Mouse (Mus musculus) limb, embryonic 10.5 days (tissue): ENCODE measurements around the gene Surf6. TPM values are rescaled to one million over a fixed set of nuclear protein-coding genes. Genes with fewer than 3 reads are reported as not detected.

Experiments used
- DNase-seq: peaks from one replicate; pipeline ENCODE4 v3.0.0-alpha.2; 2017; ENCODE audit warnings: low spot score
- H3K27ac ChIP-seq: fragments of 300-500 bp; sonication (generic); 2 replicates; pipeline ENCODE4 v1.5.1; 2016; ENCODE audit warnings: mild to moderate bottlenecking
- H3K27me3 ChIP-seq: fragments of 300-500 bp; sonication (generic); 2 replicates; pipeline ENCODE4 v1.6.1; 2016; ENCODE audit warnings: low read depth, mild to moderate bottlenecking; ENCODE audit not compliant: poor library complexity, severe bottlenecking
- H3K36me3 ChIP-seq: fragments of 300-500 bp; sonication (generic); 2 replicates; pipeline ENCODE4 v1.6.1; 2016; ENCODE audit warnings: mild to moderate bottlenecking, moderate library complexity
- H3K4me1 ChIP-seq: fragments of 300-500 bp; sonication (generic); 2 replicates; pipeline ENCODE4 v1.6.1; 2016
- H3K4me3 ChIP-seq: fragments of 300-500 bp; sonication (generic); 2 replicates; pipeline ENCODE4 v1.5.1; 2016; ENCODE audit warnings: mild to moderate bottlenecking, moderate library complexity
- H3K9me3 ChIP-seq: fragments of 300-500 bp; sonication (generic); replicated peaks from 2 replicates; pipeline ENCODE4 v1.6.1; 2016; ENCODE audit warnings: mild to moderate bottlenecking
- WGBS: fragments of 180-500 bp; shearing (Covaris S2); methylation state at CpG from one replicate; pipeline ENCODE4 v1.1.7; 2016; 5-methylcytosine and 5-hydroxymethylcytosine counted together
- polyA plus RNA-seq: library from polyadenylated mRNA; unstranded; fragments of >200 nt; fragmentation: Nextera tagmentation; extraction: Ambion mirVana; gene quantifications from 2 replicates; pipeline ENCODE4 v1.2.1, GENCODE M21; 2016

Gene Surf6
- polyA plus RNA-seq, 1 experiment from 2014 or later: 43.0 TPM

- Histone ChIP-seq H3K9me3 (no peaks in the 10 kb centered on the region), H3K36me3 (peaks cover 90% of the 10 kb centered on the region), H3K27ac (no peak overlapping the region), H3K4me1 (peaks cover 32% of the 10 kb centered on the region), H3K4me3 (no peak overlapping the region), H3K27me3 (no peaks in the 10 kb centered on the region)
- WGBS: 92% methylated on average over 6 of the region's 6 CpGs
- DNase-seq: no peak
These were observed 25.2 kb upstream of the Surf6 start for GRCm38 (mm10) chr2:26927745-26928476.

DNA sequence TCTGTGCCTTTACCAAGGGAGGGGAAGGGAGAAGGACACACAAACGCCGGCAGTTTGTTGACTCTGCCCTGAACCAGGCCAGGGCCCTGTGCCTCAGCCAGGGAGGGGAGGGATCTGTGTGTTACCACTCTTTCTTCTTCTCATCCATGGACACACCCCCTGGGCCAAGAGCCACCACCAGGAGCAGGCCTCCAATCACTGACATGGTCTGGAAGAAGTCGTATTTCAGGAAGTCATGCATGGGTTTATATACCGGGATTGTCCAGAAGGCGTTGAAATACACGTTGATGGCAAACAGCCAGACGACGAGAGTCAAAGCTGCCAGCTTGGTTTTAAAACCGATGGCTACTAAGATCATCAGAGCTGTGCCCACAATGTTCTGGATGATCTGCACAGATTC is 19.1 kb upstream of the Surf6 start:
- no peaks in the 10 kb centered on the region for H3K9me3 ChIP-seq
- no peaks in the 10 kb centered on the region for H3K27me3 ChIP-seq
- peaks cover 98% of the 10 kb centered on the region for H3K36me3 ChIP-seq
- DNase-seq: no peak
- no peak overlapping the region for H3K27ac ChIP-seq
- H3K4me1 ChIP-seq: peaks cover 18% of the 10 kb centered on the region
- WGBS: 84% methylated on average over 9 of the region's 9 CpGs
- H3K4me3 ChIP-seq: no peak overlapping the region

DNA sequence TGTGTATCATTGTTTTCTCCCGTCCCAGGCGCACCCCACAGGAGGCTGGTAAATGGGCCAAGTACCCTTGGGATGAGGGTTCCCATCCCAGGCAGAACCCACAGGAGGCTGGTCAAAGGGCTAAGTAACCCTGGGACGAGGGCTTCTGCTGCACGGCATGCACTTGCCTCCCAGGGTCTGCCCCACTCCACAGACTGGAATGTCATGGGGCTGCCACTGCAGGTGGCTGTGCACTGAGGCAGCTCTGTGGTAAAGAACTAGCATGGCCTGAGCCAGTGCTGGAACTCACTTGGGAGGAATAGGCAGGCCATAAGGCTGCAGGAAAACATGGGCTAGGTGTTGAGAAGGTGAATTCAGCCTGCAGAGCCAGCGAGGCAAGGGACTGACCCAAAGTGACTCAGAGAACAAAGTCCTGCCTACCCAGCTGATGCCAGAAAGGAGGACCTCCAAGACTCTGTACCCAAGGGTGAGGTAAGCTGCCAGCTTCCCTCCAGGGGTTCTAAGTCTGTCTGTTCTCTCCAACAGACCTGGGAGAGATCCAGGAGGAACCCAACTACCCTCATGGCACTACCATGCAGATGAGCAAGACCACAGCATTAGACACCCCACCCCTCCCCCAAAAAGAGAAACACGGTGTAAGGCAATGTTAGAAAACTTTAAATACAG is 17.6 kb upstream of the Surf6 start:
- Histone ChIP-seq H3K27me3 (no peaks in the 10 kb centered on the region), H3K36me3 (peaks cover 83% of the 10 kb centered on the region), H3K27ac (no peak overlapping the region), H3K4me3 (no peak overlapping the region), H3K9me3 (no peaks in the 10 kb centered on the region), H3K4me1 (peaks cover 31% of the 10 kb centered on the region)
- DNase-seq: no peak
- 87% methylated on average over 6 of the region's 6 CpGs for WGBS

GRCm38 (mm10) chr2:26919684-26920083 is 17.0 kb upstream of the Surf6 start:
- Histone ChIP-seq H3K36me3 (peaks cover 78% of the 10 kb centered on the region), H3K9me3 (no peaks in the 10 kb centered on the region), H3K27ac (no peak overlapping the region), H3K4me3 (no peak overlapping the region), H3K4me1 (peaks cover 38% of the 10 kb centered on the region), H3K27me3 (no peaks in the 10 kb centered on the region)
- DNase-seq: no peak
- WGBS: 92% methylated on average over 3 of the region's 3 CpGs

DNA sequence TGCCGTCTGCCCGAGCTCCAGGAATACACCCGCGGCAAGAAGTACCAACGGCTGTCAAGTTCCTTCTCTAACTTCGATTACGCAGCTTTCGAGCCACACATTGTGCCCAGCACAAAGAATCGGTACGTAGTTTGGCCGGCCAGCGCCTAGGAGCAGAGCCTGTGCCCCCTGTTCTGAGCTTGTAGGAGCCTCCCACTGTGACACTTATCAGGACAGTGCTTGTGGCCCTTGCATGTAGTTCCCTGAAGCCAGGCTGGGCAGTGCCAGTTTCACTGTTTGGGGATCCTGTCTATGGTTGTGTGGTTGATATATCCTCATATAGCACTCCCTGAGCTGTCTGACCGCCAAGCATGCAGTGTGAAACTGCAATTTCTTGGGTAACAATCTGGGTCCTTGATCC is 14.1 kb upstream of the Surf6 start:
- Histone ChIP-seq H3K27me3 (no peaks in the 10 kb centered on the region), H3K36me3 (peaks cover 78% of the 10 kb centered on the region), H3K4me1 (peaks cover 51% of the 10 kb centered on the region), H3K9me3 (no peaks in the 10 kb centered on the region), H3K27ac (peak overlapping the region; percentile 88), H3K4me3 (peak overlapping the region; percentile 84)
- WGBS: 5% methylated on average over 13 of the region's 13 CpGs
- no peak for DNase-seq

DNA sequence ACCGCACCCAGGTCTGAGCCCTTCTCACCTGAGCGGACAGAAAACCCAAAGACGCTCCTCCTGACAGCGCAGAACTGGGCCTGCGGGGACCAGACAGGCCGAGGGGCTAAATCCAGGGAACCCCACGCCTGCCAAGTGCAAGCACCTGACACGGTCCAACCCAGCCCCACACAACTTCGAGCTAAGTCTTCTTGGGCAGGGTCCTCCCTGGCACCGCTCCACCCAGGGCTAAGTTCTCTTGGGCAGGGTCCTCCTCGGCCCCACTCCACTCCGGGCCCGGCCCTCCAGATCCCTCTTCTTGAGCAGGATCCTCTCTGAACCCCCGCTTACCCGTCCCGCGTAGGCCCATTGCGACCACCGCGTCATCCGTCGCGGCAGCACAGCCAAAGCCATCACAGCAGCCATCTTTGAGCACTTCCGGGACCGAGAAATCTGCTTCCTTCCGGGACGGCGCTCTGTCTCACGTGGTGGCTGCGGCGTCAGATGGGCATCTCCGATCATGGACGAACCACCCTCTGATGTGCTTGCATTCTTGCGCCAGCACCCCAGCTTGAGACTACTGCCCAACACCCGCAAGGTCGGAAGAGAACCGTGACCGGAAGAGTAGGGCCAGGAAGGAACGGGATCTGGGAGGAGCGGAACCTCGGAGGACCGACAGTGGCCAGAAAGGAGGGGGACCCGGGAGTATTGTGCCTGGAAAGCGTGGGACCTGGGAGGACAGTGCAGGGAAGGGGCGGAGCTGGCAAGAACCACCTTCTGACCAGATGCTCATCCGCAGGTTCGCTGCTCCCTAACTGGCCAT is 13.4 kb upstream of the Surf6 start, which contains the start of the genes Surf2 and Surf1:
Gene Surf2 (plus strand): TSS at position 441 of the 802 bp plus-strand sequence.
Gene Surf1 (minus strand): TSS at position 604 of the 802 bp plus-strand sequence.
- peak; percentile 86 for DNase-seq
- peaks cover 54% of the 10 kb centered on the region for H3K4me1 ChIP-seq
- peak within 1 kb of the TSS; percentile 84 for H3K4me3 ChIP-seq
- 2% methylated on average over 46 of the region's 47 CpGs for WGBS
- H3K36me3 ChIP-seq: peaks cover 78% of the 10 kb centered on the region
- H3K27me3 ChIP-seq: no peaks in the 10 kb centered on the region
- H3K27ac ChIP-seq: peak within 1 kb of the TSS; percentile 88
- no peaks in the 10 kb centered on the region for H3K9me3 ChIP-seq

DNA sequence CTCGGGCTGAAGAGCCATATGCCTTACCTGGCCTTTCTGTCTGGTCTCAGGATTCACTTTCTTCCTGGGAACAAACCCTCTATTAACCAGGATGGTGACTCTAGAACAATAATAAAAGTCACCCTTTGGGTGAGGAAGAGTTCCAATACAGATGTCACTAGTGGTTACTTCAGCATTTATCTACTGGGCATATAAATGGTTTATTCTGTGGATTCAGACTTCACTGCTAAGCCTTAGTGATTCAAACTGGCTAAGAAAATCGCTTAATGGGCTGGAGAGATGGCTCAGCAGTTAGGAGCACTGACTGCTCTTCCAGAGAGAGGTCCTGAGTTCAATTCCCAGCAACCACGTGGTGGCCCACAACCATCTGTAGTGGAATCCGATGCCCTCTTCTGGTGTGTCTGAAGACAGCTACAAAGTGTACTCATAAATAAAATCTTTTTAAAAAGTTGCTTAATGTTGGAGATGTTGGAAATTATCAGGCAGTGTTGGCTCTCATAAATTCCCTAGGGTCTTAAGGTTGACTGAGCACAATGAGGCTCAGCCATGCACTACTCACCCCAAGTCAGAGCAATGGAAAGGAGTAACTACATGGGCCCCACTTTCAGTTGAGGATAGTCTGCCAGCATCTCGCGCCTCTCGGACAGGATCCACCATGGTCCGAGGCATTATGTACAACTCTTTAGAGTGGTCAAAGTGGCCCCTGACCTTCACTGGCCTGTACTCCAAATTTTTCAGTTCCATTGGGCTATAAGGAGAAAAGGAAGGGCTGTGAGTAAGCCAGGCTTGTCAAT is 11.7 kb upstream of the Surf6 start:
- peaks cover 60% of the 10 kb centered on the region for H3K36me3 ChIP-seq
- no peak for DNase-seq
- H3K4me3 ChIP-seq: peak overlapping the region; percentile 84; the same call in 1 of the 2 replicates
- peaks cover 57% of the 10 kb centered on the region for H3K4me1 ChIP-seq
- WGBS: 64% methylated on average over 8 of the region's 8 CpGs
- no peak overlapping the region for H3K27ac ChIP-seq
- H3K9me3 ChIP-seq: no peaks in the 10 kb centered on the region
- H3K27me3 ChIP-seq: no peaks in the 10 kb centered on the region

DNA sequence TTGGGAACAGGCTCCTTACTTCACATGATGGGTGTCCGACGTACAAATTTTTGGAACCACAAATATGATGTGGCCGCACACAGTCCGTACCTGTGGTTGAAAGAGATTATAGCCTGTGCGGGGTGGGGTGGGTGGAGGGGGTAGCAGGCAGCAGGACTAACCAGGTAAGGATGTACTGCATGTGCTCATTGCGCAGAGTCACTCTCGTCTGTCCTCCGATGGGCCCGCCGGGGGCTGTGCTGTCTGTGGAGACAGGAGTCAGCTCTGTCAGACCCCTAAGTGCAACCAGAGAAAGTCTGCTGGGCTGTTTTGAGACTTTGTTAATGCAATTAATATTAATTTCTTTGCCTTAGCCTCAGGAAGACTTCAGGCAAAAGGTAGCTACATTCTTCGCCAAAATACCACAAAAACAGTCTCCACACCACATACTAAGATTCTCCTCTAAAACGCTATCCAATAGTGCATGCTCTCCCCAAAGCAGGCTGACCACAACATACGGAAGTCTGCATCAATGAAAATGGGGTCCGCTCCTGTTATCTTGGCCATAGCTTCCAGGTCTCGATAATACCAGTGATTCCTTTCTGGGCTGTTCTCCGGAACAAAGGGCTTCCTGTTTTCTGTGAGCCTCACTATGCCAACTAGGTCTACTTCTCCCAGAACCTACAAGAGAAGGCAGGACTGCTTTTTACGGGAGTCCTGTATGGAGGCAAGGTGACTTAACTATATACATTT is 10.9 kb upstream of the Surf6 start:
- Histone ChIP-seq H3K27me3 (no peaks in the 10 kb centered on the region), H3K36me3 (peaks cover 58% of the 10 kb centered on the region), H3K4me1 (peaks cover 65% of the 10 kb centered on the region), H3K9me3 (no peaks in the 10 kb centered on the region), H3K4me3 (0 out of 2 replicates have a peak overlapping the region, but pooled peaks have one; percentile 1), H3K27ac (no peak overlapping the region)
- DNase-seq: no peak
- 85% methylated on average over 17 of the region's 17 CpGs for WGBS

- peak overlapping the region; percentile 93 for H3K4me3 ChIP-seq
- H3K4me1 ChIP-seq: peaks cover 55% of the 10 kb centered on the region
- H3K27ac ChIP-seq: 0 out of 2 replicates have a peak overlapping the region, but pooled peaks have one; percentile 98
- peaks cover 58% of the 10 kb centered on the region for H3K36me3 ChIP-seq
- no peak for DNase-seq
- no peaks in the 10 kb centered on the region for H3K9me3 ChIP-seq
- WGBS: 73% methylated on average over 5 of the region's 5 CpGs
- H3K27me3 ChIP-seq: no peaks in the 10 kb centered on the region
These were observed 9.6 kb upstream of the Surf6 start for GRCm38 (mm10) chr2:26912253-26912770.

GRCm38 (mm10) chr2:26910994-26911765 is 8.5 kb upstream of the Surf6 start:
- Histone ChIP-seq H3K4me3 (peak overlapping the region; percentile 93), H3K27me3 (no peaks in the 10 kb centered on the region), H3K9me3 (no peaks in the 10 kb centered on the region), H3K4me1 (peaks cover 45% of the 10 kb centered on the region), H3K27ac (peak overlapping the region; percentile 98), H3K36me3 (peaks cover 66% of the 10 kb centered on the region)
- peak; percentile 77 for DNase-seq
- under 1% methylated on average over 37 of the region's 37 CpGs for WGBS
